Mouse (Mus musculus) limb, embryonic 12.5 days (tissue): ENCODE data around the gene Tigar. TPM values are rescaled to one million over a fixed set of nuclear protein-coding genes. Genes with fewer than 3 reads are reported as not detected.

Source experiments
- ATAC-seq: fragments of 200-750 bp; cut with Nextera tagmentation; 2 replicates; pipeline ENCODE4 v1.8.0; 2017; ENCODE audit warnings: low read depth, moderate TSS enrichment; ENCODE audit not compliant: insufficient number of reproducible peaks, insufficient read depth, low FRiP score, low TSS enrichment
- H3K27ac ChIP-seq: fragments of 300-500 bp; sonication (generic); 2 replicates; pipeline ENCODE4 v1.5.1; 2016; ENCODE audit warnings: mild to moderate bottlenecking, moderate library complexity
- H3K27me3 ChIP-seq: fragments of 300-500 bp; sonication (generic); 2 replicates; pipeline ENCODE4 v1.6.1; 2016; ENCODE audit warnings: mild to moderate bottlenecking, moderate library complexity
- H3K36me3 ChIP-seq: fragments of 300-500 bp; sonication (generic); 2 replicates; pipeline ENCODE4 v1.6.1; 2016; ENCODE audit warnings: mild to moderate bottlenecking, moderate library complexity
- H3K4me1 ChIP-seq: fragments of 300-500 bp; sonication (generic); replicated peaks from 2 replicates; pipeline ENCODE4 v1.6.1; 2016
- H3K4me2 ChIP-seq: fragments of 300-500 bp; sonication (generic); 2 replicates; pipeline ENCODE4 v1.6.1; 2016; ENCODE audit warnings: mild to moderate bottlenecking, moderate library complexity
- H3K4me3 ChIP-seq: fragments of 300-500 bp; sonication (generic); replicated peaks from 2 replicates; pipeline ENCODE4 v1.5.1; 2016; ENCODE audit warnings: mild to moderate bottlenecking
- H3K9ac ChIP-seq: fragments of 300-500 bp; sonication (generic); replicated peaks from 2 replicates; pipeline ENCODE4 v1.6.1; 2016; ENCODE audit warnings: mild to moderate bottlenecking, moderate library complexity
- H3K9me3 ChIP-seq: fragments of 300-500 bp; sonication (generic); 2 replicates; pipeline ENCODE4 v1.6.1; 2016; ENCODE audit warnings: mild to moderate bottlenecking, moderate library complexity
- WGBS: fragments of 180-500 bp; shearing (Covaris S2); methylation state at CpG from one replicate; pipeline ENCODE4 v1.1.7; 2016; 5-methylcytosine and 5-hydroxymethylcytosine counted together
- polyA plus RNA-seq: library from polyadenylated mRNA; unstranded; fragments of >200 nt; fragmentation: Nextera tagmentation; extraction: Ambion mirVana; gene quantifications from 2 replicates; pipeline ENCODE4 v1.2.1, GENCODE M21; 2016

Tigar gene
- polyA plus RNA-seq, 1 experiment from 2014 or later = 3.7 TPM

DNA sequence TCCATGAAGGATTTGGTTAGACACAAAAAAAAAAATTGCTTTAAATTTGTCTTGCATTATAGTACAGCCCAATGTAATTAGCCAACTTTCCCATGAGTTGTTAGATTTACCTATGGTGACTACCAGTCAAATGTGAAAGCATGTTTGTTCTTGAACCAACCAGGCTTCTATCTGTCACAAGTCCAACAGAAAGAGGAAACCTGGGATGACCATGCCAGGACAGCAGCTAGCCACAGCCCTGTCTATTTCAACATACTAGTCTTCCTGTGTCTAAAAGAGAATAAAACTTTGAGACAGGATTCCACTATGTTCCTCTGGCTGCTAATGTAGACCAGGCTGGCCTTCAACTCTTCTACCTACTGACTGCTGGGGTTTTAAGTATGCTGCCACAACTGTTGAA lies 1.9 kb downstream of the Tigar start:
- no peak for ATAC-seq
- Histone ChIP-seq H3K4me2 (no peak overlapping the region), H3K4me1 (peaks cover 8% of the 10 kb centered on the region), H3K36me3 (no peaks in the 10 kb centered on the region), H3K9ac (no peak overlapping the region), H3K27ac (no peak overlapping the region), H3K4me3 (no peak overlapping the region), H3K9me3 (no peaks in the 10 kb centered on the region), H3K27me3 (peaks cover 4% of the 10 kb centered on the region)

DNA sequence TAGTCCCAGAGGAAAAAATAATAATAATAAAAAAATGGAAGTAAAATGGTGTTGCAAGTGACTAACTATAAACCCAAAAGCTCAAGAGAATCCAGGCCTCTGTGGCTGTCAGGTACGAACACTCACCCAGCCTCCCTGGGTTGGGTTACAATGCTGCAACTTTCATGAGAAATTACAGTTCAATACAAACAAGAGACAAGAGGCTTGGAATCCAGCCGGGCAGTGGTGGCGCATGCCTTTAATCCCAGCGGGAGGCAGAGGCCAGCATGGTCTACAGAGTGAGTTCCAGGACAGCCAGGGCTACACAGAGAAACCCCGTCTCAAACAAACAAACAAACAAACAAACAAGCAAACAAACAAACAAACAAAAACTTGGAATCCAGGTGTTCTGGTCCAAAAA lies 2.6 kb downstream of the Tigar start:
- 64% methylated on average over 5 of the region's 5 CpGs for WGBS
- Histone ChIP-seq H3K9ac (no peak overlapping the region), H3K4me1 (peaks cover 8% of the 10 kb centered on the region), H3K4me2 (no peak overlapping the region), H3K36me3 (no peaks in the 10 kb centered on the region), H3K27ac (no peak overlapping the region), H3K4me3 (no peak overlapping the region), H3K9me3 (no peaks in the 10 kb centered on the region), H3K27me3 (peaks cover 4% of the 10 kb centered on the region)
- no peak for ATAC-seq

GRCm38 (mm10) chr6:127106189-127106588 lies 3.2 kb downstream of the Tigar start:
- H3K27ac ChIP-seq = no peak overlapping the region
- no peaks in the 10 kb centered on the region for H3K9me3 ChIP-seq
- no peak overlapping the region for H3K4me3 ChIP-seq
- 85% methylated on average over 5 of the region's 5 CpGs for WGBS
- H3K36me3 ChIP-seq = peaks cover 4% of the 10 kb centered on the region; the same call in 1 of the 2 replicates
- peaks cover 8% of the 10 kb centered on the region for H3K4me1 ChIP-seq
- no peak for ATAC-seq
- H3K4me2 ChIP-seq = no peak overlapping the region
- H3K27me3 ChIP-seq = peaks cover 4% of the 10 kb centered on the region
- no peak overlapping the region for H3K9ac ChIP-seq

DNA sequence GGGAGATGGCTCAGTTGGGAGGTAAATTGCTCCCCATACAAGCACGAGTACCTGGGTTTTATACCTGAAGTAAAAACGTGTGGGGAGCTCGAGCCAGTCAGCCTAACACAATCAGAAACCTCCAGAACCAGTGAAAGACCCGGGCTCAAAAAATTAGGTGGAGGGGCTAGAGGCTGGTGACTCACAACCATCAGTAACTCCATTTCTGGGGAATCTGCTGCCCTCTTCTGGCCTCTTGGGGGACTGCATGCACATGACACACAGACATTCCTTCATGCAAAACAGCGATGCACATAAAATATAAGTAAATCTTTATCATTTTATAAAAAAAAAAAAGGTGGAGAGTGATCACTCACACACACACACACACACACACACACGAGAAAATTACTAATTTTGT lies 4.2 kb downstream of the Tigar start:
- Histone ChIP-seq H3K36me3 (peaks cover 13% of the 10 kb centered on the region; the same call in 1 of the 2 replicates), H3K4me1 (peaks cover 8% of the 10 kb centered on the region), H3K27me3 (no peaks in the 10 kb centered on the region; the same call in 1 of the 2 replicates), H3K9ac (no peak overlapping the region), H3K4me3 (no peak overlapping the region), H3K9me3 (no peaks in the 10 kb centered on the region), H3K27ac (no peak overlapping the region), H3K4me2 (no peak overlapping the region)
- WGBS = 66% methylated on average over 6 of the region's 6 CpGs
- ATAC-seq = no peak

DNA sequence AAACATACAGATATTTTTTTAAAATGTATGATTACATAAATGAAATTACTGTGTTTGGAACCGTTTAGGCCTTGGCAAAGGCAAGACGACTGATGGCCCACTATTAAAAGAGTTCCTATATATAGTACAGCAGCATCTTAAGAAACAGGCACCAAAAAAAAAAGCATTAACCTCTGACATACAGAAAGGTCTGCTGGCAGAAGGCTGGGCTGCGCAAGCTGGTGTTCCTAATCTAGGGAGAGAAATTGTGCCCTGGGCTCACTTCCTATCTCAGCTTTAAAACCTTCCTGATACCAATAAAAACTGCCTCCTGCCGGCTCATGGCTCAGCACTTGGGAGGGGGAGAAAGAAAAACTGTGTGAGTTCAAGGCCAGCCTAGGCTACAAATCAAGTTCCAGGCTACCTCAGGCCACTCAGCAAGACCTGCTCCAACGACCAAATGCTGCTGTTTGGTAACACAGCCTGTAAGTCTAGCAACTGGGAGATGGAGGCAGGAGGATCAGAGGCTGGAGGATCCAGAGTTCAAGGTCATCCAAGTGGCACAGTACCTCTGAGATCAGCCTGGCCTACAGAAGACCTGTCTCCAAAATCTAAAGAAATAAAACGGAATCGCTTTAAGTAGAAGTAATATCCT lies 4.8 kb downstream of the Tigar start:
- H3K27me3 ChIP-seq = no peaks in the 10 kb centered on the region; the same call in 1 of the 2 replicates

DNA sequence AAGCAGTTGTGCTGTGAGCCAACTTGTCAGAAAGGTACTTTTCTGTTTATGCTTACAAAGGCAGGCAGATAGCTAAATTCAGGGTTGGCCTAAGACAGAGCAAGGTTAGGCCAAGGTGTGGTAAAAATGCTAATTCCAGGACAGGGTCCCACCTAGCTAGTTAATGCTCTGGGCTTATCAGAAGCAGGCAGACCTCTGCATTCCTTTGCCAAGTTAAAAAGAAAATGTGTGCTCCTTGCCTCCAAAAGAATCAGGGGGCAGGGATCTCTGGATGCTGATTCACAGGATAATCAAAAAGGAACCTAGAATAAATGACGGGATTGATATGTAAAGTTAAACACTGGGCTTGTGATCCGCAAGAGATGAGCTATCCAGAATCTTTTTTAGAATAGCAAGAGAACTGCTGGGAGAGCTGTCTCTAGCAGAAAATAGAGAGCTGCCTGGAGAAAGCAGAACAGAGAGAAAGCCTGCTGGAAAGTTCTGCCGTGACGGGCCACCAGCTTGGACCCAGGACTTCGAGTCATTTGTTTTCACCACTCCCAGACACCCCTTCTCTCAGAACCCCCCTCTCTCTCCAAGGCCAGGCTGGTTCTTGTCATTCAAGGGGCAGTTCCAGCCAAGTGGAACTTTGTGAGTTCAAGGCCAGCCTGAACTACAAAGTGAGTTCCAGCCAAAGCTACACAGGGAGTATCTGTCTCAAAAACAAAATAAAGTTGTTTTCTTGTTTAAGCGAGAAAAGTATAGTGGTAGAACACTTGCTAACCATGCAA lies 5.7 kb downstream of the Tigar start:
- Histone ChIP-seq H3K9ac (no peak overlapping the region), H3K27me3 (no peaks in the 10 kb centered on the region; the same call in 1 of the 2 replicates), H3K4me1 (peaks cover 6% of the 10 kb centered on the region), H3K9me3 (no peaks in the 10 kb centered on the region), H3K36me3 (peaks cover 13% of the 10 kb centered on the region; the same call in 1 of the 2 replicates), H3K27ac (no peak overlapping the region), H3K4me3 (no peak overlapping the region), H3K4me2 (no peak overlapping the region)
- WGBS = 94% methylated on average over 6 of the region's 6 CpGs
- ATAC-seq = no peak

More for the DNA sequence above, 4.8 kb downstream of the Tigar start:
- Histone ChIP-seq H3K27ac (no peak overlapping the region), H3K9me3 (no peaks in the 10 kb centered on the region), H3K4me2 (no peak overlapping the region), H3K36me3 (peaks cover 13% of the 10 kb centered on the region; the same call in 1 of the 2 replicates), H3K4me1 (peaks cover 8% of the 10 kb centered on the region), H3K4me3 (no peak overlapping the region), H3K9ac (no peak overlapping the region)
- no peak for ATAC-seq
- WGBS = 80% methylated on average over 7 of the region's 7 CpGs

DNA sequence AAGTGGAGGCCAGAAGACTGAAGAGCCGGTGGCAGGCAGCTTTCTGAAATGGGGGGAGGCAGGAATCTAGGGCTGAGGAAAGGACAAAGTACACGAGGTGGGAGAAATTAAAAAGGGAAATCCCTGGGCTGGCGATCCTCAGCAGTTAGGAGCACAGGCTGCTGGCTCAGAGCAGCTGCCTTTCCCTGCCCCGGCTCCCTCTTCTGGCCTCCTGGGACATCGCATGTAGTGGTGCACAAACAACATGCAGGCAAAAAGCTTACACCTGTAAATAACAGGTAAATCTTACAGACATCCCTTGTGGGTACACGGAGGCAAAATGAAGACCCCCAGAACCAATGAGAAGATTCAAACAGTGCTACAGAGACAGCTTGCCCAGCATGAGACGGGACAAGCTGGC lies 14.8 kb downstream of the Tigar start:
- 67% methylated on average over 7 of the region's 7 CpGs for WGBS
- H3K4me2 ChIP-seq = no peak overlapping the region

GRCm38 (mm10) chr6:127086739-127087138 lies 22.6 kb downstream of the Tigar start:
- no peak for ATAC-seq
- H3K4me1 ChIP-seq = no peaks in the 10 kb centered on the region
- H3K36me3 ChIP-seq = peaks cover 22% of the 10 kb centered on the region
- WGBS = 57% methylated on average over 4 of the region's 4 CpGs
- H3K4me2 ChIP-seq = no peak overlapping the region
- H3K4me3 ChIP-seq = no peak overlapping the region
- H3K27ac ChIP-seq = no peak overlapping the region
- no peak overlapping the region for H3K9ac ChIP-seq
- H3K27me3 ChIP-seq = peaks cover 13% of the 10 kb centered on the region
- no peaks in the 10 kb centered on the region for H3K9me3 ChIP-seq

More for the DNA sequence above, 14.8 kb downstream of the Tigar start:
- no peak overlapping the region for H3K9ac ChIP-seq
- no peaks in the 10 kb centered on the region for H3K4me1 ChIP-seq
- ATAC-seq = no peak; the same call in 1 of the 2 replicates
- no peak overlapping the region for H3K27ac ChIP-seq
- H3K9me3 ChIP-seq = no peaks in the 10 kb centered on the region
- H3K27me3 ChIP-seq = no peaks in the 10 kb centered on the region
- no peak overlapping the region for H3K4me3 ChIP-seq
- H3K36me3 ChIP-seq = peaks cover 20% of the 10 kb centered on the region

DNA sequence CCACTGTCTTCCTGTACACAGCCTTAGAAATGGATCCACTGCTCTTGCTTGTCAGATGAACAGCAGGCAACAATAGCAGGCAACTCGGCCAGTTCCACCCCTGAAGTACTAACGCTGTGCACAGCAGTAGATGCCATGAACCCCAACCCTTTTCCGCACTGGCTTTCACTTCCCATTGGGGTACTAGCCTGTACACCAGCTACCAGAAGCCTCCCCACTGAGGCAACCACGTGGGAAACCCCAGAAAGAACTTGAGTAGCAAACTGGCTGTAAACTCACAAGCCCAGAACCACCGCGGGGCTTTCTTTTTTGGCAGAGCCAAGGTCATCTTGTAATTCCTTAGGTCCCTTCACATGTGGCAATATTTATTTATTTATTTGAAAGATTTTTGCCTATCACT lies 27.5 kb downstream of the Tigar start:
- no peak for ATAC-seq
- 0 out of 2 replicates have a peak, but pooled peaks cover 6% of the 10 kb centered on the region for H3K4me1 ChIP-seq
- 72% methylated on average over 6 of the region's 6 CpGs for WGBS
- no peaks in the 10 kb centered on the region for H3K9me3 ChIP-seq
- H3K36me3 ChIP-seq = no peaks in the 10 kb centered on the region
- H3K27ac ChIP-seq = no peak overlapping the region
- H3K27me3 ChIP-seq = peaks cover 31% of the 10 kb centered on the region
- no peak overlapping the region for H3K9ac ChIP-seq
- no peak overlapping the region for H3K4me2 ChIP-seq
- no peak overlapping the region for H3K4me3 ChIP-seq

- peak overlapping the region; percentile 64 for H3K4me3 ChIP-seq
- H3K27me3 ChIP-seq = peaks cover 36% of the 10 kb centered on the region
- ATAC-seq = peak; percentile 78
- 0 out of 2 replicates have a peak, but pooled peaks cover 6% of the 10 kb centered on the region for H3K4me1 ChIP-seq
- H3K4me2 ChIP-seq = peak overlapping the region; percentile 95
- no peaks in the 10 kb centered on the region for H3K36me3 ChIP-seq
- H3K9me3 ChIP-seq = no peaks in the 10 kb centered on the region
- peak overlapping the region; percentile 78 for H3K9ac ChIP-seq
- WGBS = 1% methylated on average over 59 of the region's 59 CpGs
- H3K27ac ChIP-seq = 0 out of 2 replicates have a peak overlapping the region, but pooled peaks have one; percentile 23
Observed at GRCm38 (mm10) chr6:127079867-127080731, 29.3 kb downstream of the Tigar start.

DNA sequence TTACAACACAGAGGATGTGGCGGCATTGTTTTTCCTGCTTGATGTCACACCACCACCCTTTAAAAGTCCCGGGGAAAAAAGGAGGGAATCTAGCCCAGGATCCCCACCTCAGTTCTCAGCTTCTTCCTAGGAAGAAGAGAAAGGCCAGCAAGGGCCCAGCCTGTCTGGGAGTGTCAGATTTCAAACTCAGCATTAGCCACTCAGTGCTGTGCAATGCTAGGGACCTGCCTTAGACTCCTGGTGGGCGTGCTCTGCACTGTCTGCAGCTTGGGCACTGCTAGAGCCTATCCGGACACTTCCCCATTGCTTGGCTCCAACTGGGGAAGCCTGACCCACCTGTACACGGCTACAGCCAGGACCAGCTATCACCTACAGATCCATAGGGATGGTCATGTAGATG lies 36.5 kb downstream of the Tigar start, which contains the start of gene Fgf23:
Fgf23 (plus strand) TSS at position 86 of the 400 bp plus-strand sequence.
- peaks cover 8% of the 10 kb centered on the region for H3K4me1 ChIP-seq
- 6% methylated on average over 5 of the region's 5 CpGs for WGBS
- no peak within 1 kb of the TSS for H3K4me3 ChIP-seq
- no peaks in the 10 kb centered on the region for H3K9me3 ChIP-seq
- peaks cover 5% of the 10 kb centered on the region; the same call in 1 of the 2 replicates for H3K27me3 ChIP-seq
- no peaks in the 10 kb centered on the region for H3K36me3 ChIP-seq
- peak; percentile 90 for ATAC-seq
- H3K4me2 ChIP-seq = peak within 1 kb of the TSS; percentile 33
- H3K27ac ChIP-seq = no peak within 1 kb of the TSS
- peak within 1 kb of the TSS; percentile 31; the same call in 1 of the 2 replicates for H3K9ac ChIP-seq
